Mouse (Mus musculus) adrenal gland, adult 8-10 months (tissue): ENCODE data around the gene Rabl6. TPM values are rescaled to one million over a fixed set of nuclear protein-coding genes. Genes with fewer than 3 reads are reported as not detected.
A peak's percentile ranks its signal among the peaks of the same experiment; 100 is the strongest.
"Not testable (repeated sequence)": the region's sequence is repeated elsewhere in the genome, so short reads cannot be mapped to it uniquely, and the experiment has no call there.

Source experiments
- DNase-seq: peaks from one replicate; pipeline ENCODE4 v3.0.0; 2022
- total RNA-seq, 4 experiments: library from RNA; stranded (reverse); gene quantifications; 2 replicates each; pipeline ENCODE4 v1.2.4; 2022

Rabl6 gene
- total RNA-seq, 4 experiments from 2014 or later = 121 to 178 (median 137) TPM

DNA sequence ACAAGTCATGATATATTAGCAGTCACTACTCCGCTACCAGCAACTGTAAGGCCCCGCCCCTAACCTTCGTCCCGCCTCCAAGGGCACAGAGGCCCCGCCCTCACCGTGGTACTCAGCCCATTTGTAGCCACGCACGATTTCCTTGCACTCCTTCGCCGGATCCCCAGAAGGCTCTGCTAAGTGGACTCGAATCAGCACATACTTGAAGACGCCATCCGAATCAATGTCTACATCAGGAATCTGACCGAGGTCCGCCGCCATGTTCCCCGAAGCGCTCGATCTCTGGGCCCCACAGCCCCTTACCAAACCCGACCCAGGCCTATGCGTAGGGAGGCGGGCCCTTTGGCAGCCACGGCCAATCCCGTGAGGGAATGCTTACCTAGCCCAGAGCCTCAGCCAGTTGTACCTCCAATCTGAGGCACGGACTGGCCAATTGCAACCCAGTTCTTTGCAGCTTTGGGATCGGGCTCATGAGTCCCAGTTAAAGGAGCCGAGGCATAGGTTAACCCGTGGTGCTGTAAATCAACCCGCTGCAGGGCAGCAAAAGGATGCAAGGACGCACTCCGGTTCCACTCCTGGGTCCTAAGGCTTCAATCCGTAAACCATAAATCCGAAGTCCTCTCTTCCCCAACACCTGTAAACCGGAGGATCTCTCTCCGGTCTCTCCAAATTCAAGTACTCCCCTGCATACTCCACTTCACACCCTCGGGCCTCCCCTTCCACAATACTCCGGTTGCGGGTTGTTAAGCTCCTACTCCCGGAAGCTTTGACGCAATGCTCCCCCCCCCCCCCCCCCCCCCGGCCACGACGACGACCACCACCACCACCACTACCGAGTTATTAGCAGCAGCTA, 33.5 kb downstream of the Rabl6 start, which contains the start of the genes Mamdc4 and Phpt1:
TSS of gene Mamdc4 (minus strand) at position 267 of the 853 bp plus-strand sequence.
TSS of gene Phpt1 (minus strand) at position 646 of the 853 bp plus-strand sequence.
- peak; percentile 96 for DNase-seq

GRCm38 (mm10) chr2:25574136-25574535, 34.2 kb downstream of the Rabl6 start:
- no peak for DNase-seq

GRCm38 (mm10) chr2:25573068-25573467, 35.3 kb downstream of the Rabl6 start:
- DNase-seq = no peak

GRCm38 (mm10) chr2:25571221-25571620, 37.1 kb downstream of the Rabl6 start:
- no peak for DNase-seq

GRCm38 (mm10) chr2:25569323-25569722, 39.0 kb downstream of the Rabl6 start:
- no peak for DNase-seq

- DNase-seq = no peak
These were observed 39.8 kb downstream of the Rabl6 start for GRCm38 (mm10) chr2:25568473-25569019.

DNA sequence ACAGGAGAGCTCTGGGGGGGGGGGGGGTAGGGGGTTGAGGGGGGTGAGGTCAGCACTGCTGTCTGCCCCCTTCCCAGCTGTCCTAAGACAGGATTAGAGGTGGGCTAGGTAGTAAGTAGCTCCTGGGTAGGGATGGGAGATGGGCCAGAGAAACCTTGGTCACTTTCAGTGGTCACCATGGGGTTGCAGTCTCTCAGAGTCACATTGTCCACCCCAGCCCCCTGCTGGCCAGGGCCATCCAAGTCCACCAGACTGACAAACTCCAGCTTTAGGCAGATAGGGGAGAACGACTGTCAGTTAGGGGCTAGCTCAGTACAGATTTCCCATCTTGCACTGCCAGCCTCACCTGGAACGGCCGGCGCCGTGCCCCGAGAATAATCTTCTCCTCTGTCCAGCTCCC, 41.8 kb downstream of the Rabl6 start:
- no peak for DNase-seq

DNA sequence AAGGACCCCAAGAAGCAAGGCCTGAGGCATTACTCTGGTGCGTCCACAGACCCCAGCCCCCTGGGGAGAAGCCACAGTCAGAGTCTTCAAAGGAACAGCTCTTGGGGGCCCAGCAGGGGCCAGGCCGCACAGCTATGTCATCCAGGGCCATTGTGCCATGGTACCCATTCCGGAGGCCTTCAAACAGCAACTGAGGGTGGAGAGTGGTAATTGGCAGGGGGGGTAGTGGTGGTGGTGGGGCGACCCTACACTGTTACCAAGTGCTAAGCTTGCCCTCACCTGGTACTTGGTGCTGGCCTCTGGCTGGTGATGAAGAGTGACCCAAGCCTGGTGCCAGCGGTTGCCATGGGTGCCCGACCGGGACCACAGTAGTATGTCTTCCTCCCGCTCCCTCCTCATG, 42.6 kb downstream of the Rabl6 start:
- DNase-seq = no peak

GRCm38 (mm10) chr2:25561946-25562345, 46.4 kb downstream of the Rabl6 start:
- DNase-seq = no peak

- DNase-seq = no peak
These were observed 47.8 kb downstream of the Rabl6 start for GRCm38 (mm10) chr2:25560551-25560950.

DNA sequence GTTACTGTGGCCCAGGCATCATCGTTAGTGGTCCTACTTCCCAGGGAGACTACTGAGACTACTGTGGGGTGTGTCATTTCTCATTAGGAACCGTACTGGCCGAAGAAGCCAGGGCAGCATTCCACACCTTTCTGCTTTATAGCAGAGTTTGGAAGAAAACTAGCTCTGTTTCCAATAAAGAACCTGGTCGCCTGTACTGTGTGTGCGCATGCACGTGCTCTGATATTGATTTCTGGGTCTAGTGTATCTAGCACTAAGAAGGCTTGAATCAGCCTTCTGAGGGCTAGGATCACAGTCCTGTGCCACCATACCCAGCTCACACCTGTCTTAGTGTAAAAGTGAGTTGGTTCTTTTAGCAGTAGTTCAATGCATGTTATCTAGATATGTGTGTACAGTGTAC, 49.5 kb downstream of the Rabl6 start:
- no peak for DNase-seq

- no peak for DNase-seq
These were observed 50.4 kb downstream of the Rabl6 start for GRCm38 (mm10) chr2:25557964-25558360.

GRCm38 (mm10) chr2:25557221-25557963, 50.9 kb downstream of the Rabl6 start, which contains the start of gene Edf1:
Edf1 (plus strand) TSS chr2:25557847.
- peak; percentile 94 for DNase-seq

GRCm38 (mm10) chr2:25556296-25556695, 52.0 kb downstream of the Rabl6 start:
- DNase-seq = no peak

DNA sequence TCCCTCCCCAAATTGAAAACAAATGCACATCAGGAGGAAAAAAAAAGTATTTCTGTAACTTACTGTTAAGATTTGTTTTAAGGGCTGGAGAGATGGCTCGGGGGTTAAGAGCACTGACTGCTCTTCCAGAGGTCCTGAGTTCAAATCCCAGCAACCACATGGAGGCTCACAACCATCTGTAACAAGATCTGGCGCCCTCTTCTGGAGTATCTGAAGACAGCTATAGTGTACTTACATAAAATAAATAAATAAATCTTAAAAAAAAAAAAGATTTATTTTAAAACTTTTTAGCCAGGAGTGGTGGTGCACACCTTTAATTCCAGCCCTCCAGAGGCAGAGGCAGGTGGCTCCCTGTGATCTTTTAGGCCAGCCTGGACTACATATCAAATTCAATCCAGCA, 52.8 kb downstream of the Rabl6 start:
- not testable (repeated sequence) for DNase-seq

DNA sequence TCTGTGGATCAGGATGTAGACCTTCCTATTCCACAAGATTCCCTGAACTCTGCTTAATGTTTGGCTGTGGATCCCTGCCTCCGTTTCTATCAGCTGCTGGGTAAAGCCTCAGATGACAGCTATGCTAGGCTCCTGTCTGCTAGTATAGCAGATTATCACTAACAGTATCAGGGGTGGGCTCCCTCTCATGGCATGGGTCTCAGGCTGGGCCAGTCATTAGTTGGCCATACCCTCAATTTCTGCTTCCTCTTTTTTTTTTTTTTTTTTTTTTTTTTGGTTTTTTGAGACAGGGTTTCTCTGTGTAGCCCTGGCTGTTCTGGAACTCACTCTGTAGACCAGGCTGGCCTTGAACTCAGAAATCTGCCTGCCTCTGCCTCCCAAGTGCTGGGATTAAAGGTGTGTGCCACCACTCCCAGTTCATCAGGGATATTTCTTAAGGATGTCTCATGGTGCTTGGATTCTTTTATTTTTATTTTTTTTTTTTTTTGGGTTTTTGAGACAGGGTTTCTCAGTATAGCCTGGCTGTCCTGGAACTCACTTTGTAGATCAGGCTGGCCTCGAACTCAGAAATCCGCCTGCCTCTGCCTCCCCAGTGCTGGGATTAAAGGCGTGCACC, 55.0 kb downstream of the Rabl6 start:
- not testable (repeated sequence) for DNase-seq

DNA sequence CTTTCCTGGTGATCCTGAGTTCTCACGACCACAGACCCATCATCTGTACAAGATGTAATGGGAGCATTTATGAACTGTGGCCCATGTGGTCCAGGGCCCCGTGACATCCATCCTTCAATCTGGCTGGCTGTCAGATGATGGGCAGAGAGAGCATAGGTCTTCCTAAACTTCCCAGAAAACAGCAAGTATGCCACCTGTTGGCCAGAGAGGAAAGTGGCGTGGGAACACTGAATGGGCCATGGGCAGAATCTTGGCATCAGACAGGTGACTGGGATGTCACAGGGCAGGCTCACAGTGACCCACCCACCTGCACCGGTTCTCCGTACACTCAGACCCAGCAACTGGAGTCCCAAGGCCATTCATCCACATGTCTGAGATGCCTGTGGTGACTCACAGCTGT, 57.1 kb downstream of the Rabl6 start:
- DNase-seq = no peak

DNA sequence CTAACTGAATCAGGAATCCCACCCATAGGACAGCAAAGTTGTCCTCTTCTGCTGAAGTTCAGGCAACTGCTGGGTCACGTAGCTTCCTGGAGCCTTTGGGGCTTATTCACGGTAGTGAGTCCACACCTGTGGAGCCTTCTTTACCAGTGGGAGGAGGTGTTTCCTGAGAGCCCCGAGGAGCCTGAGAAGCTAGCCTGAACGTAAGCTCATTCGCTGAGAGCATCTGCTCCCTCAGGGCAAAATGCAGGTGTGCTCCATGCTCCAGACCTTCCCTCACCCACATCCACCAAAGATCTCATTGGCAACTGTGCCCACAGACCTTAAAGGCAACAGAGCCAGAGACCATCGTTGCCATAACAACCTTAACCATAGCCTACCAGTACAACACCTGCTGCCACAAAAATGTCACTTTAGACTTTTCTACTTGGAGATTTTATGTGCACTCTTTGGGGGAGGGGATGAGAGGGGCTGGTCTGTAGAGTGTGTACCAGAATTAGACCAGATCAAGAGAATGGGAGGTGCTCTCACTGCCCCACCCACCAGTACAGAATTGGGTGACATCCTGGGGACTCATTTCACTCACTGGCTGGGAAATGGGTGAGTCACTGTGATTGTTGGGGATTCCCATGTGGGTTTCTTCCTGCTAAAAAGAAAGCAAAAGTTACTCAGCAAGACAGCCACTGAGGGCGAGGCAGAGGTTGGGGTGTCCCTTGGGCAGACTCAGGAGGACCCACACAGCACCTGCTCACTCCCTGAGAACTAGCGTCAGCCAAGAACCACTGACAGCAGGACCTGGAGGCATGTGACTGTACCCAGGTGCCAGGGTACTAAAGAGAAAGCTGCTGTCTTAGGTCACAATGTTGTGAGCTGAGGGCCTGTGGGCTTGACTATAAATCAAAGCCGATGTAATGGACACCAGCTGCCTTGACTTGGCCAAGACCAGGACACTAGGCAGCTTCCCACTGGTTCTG, 59.0 kb downstream of the Rabl6 start:
- DNase-seq = no peak

DNA sequence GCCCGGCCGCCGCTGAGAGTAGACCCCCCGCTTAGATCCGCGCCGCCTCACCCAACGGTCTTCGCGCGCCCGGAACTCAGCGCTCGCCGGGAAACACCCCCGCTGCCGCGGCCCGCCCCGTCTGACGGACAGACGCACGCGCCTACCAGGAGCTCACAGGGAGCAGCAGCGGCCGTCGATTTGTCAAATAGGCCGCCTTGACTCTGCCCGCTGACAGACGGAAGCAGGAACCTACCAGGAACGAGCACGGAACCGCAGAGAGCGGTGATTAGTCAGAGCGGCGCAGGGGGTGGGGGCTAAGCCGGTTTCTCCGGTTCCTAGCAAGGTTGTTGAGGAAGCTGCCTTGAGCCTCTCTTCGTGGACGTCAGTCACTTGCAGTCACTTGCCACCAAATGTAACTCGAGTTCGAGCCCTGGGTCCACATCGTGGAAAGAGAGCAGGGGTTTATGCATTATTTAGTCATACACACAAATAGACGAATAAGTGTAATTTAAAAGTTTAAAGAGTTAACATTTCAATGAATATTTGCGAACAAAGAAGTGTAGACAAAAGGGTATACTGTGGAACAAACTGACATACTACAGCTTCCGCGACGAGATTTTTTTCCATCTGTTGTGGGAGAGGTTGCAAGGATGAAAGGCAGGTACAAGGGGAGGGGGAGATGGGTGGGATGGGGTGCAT, 61.4 kb downstream of the Rabl6 start, which contains the start of gene Traf2:
TSS of gene Traf2 (minus strand) at position 130 of the 681 bp plus-strand sequence.
- DNase-seq = peak; percentile 99

DNA sequence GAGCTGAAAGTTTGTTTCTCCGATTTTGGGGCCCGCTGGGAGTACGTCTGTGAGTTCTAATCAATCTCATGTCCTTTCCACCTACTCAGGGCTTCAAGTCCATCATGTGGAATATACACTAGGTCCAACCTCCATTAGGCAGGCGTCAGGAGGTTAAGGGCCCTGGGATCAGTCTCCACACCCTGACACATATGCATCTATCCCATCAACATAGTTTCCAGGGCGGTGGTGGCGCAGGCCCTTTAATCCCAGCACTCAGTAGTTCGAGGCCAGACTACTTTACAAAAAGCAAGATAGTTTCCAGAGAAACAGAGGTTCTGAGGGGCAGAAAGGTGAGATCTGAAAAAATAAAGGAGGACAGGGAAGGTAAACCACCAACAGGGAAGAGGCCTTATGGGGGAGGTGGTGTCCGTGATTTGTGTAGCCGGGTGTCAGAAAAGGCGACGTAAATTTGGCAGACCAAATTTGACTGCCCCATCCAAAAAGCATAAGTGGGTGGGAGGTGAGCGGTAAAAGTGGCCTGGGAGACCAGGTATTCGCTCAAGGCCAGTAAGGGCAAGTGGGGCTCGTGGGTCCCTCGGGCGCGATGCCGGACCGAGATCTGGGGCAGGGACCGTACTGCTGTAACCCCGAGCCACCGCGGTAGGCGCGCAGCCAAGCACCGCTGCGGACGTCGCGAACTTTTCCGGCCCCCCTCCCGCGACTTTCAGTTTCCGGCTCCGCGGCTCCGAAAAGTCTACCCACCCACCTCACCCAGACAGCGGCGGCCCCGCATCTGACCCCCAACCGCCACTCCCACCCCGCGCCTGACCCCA, 62.1 kb downstream of the Rabl6 start:
- DNase-seq = no peak
